Mouse (Mus musculus) hindbrain, embryonic 12.5 days (tissue): Measurements from ENCODE around the gene Chst5. TPM values are rescaled to one million over a fixed set of nuclear protein-coding genes. Genes with fewer than 3 reads are reported as not detected.

Experiments used
- ATAC-seq: fragments of 200-750 bp; cut with Nextera tagmentation; 2 replicates; pipeline ENCODE4 v1.8.0; 2017; ENCODE audit warnings: moderate TSS enrichment; ENCODE audit not compliant: low FRiP score
- H3K27ac ChIP-seq: fragments of 300-500 bp; sonication (generic); 2 replicates; pipeline ENCODE4 v1.5.1; 2016; ENCODE audit warnings: mild to moderate bottlenecking
- H3K27me3 ChIP-seq: fragments of 300-500 bp; sonication (generic); 2 replicates; pipeline ENCODE4 v1.6.1; 2016; ENCODE audit warnings: mild to moderate bottlenecking
- H3K36me3 ChIP-seq: fragments of 300-500 bp; sonication (generic); 2 replicates; pipeline ENCODE4 v1.6.1; 2016; ENCODE audit warnings: mild to moderate bottlenecking
- H3K4me1 ChIP-seq: fragments of 300-500 bp; sonication (generic); 2 replicates; pipeline ENCODE4 v1.6.1; 2016
- H3K4me2 ChIP-seq: fragments of 300-500 bp; sonication (generic); replicated peaks from 2 replicates; pipeline ENCODE4 v1.6.1; 2016; ENCODE audit warnings: mild to moderate bottlenecking
- H3K4me3 ChIP-seq: fragments of 300-500 bp; sonication (generic); 2 replicates; pipeline ENCODE4 v1.5.1; 2016; ENCODE audit warnings: mild to moderate bottlenecking
- H3K9ac ChIP-seq: fragments of 300-500 bp; sonication (generic); 2 replicates; pipeline ENCODE4 v1.6.1; 2016; ENCODE audit warnings: mild to moderate bottlenecking, moderate library complexity
- H3K9me3 ChIP-seq: fragments of 300-500 bp; sonication (generic); replicated peaks from 2 replicates; pipeline ENCODE4 v1.6.1; 2016; ENCODE audit warnings: mild to moderate bottlenecking
- WGBS: fragments of 180-500 bp; shearing (Covaris S2); methylation state at CpG from one replicate; pipeline ENCODE4 v1.1.7; 2016; 5-methylcytosine and 5-hydroxymethylcytosine counted together
- polyA plus RNA-seq: library from polyadenylated mRNA; unstranded; fragments of >200 nt; fragmentation: Nextera tagmentation; extraction: Ambion mirVana; gene quantifications from 2 replicates; pipeline ENCODE4 v1.2.1, GENCODE M21; 2016

Gene Chst5
- polyA plus RNA-seq, 1 experiment from 2014 or later, result 5.1 TPM

- H3K4me2 ChIP-seq, result no peak overlapping the region
- H3K36me3 ChIP-seq, result no peaks in the 10 kb centered on the region
- no peak overlapping the region for H3K27ac ChIP-seq
- no peak for ATAC-seq
- peaks cover 47% of the 10 kb centered on the region for H3K27me3 ChIP-seq
- H3K4me3 ChIP-seq, result no peak overlapping the region
- H3K9me3 ChIP-seq, result no peaks in the 10 kb centered on the region
- H3K9ac ChIP-seq, result no peak overlapping the region
- 53% methylated on average over 7 of the region's 7 CpGs for whole genome bisulfite sequencing
- H3K4me1 ChIP-seq, result peaks cover 8% of the 10 kb centered on the region; the same call in 1 of the 2 replicates
Measured at GRCm38 (mm10) chr8:111888091-111888650, 22.1 kb downstream of the Chst5 start.

- peaks cover 8% of the 10 kb centered on the region; the same call in 1 of the 2 replicates for H3K4me1 ChIP-seq
- no peaks in the 10 kb centered on the region for H3K9me3 ChIP-seq
- no peak overlapping the region for H3K4me3 ChIP-seq
- no peak overlapping the region for H3K4me2 ChIP-seq
- no peak overlapping the region for H3K27ac ChIP-seq
- peaks cover 47% of the 10 kb centered on the region for H3K27me3 ChIP-seq
- H3K36me3 ChIP-seq, result no peaks in the 10 kb centered on the region
- no peak for ATAC-seq
- H3K9ac ChIP-seq, result no peak overlapping the region
- 89% methylated on average over 1 of the region's 1 CpGs for WGBS
Measured at GRCm38 (mm10) chr8:111887479-111887878, 22.8 kb downstream of the Chst5 start.

- Histone ChIP-seq H3K4me2 (no peak overlapping the region), H3K4me3 (no peak overlapping the region), H3K9me3 (no peaks in the 10 kb centered on the region), H3K27ac (no peak overlapping the region), H3K4me1 (no peaks in the 10 kb centered on the region), H3K27me3 (peaks cover 11% of the 10 kb centered on the region), H3K9ac (no peak overlapping the region), H3K36me3 (no peaks in the 10 kb centered on the region)
- 87% methylated on average over 4 of the region's 4 CpGs for WGBS
- no peak for ATAC-seq
Measured at GRCm38 (mm10) chr8:111883615-111884014, 26.6 kb downstream of the Chst5 start.

GRCm38 (mm10) chr8:111881591-111881990, 28.7 kb downstream of the Chst5 start:
- 2% methylated on average over 2 of the region's 2 CpGs for WGBS
- H3K9me3 ChIP-seq, result no peaks in the 10 kb centered on the region
- ATAC-seq, result no peak
- H3K36me3 ChIP-seq, result no peaks in the 10 kb centered on the region
- H3K4me1 ChIP-seq, result no peaks in the 10 kb centered on the region
- no peak overlapping the region for H3K27ac ChIP-seq
- no peak overlapping the region for H3K4me2 ChIP-seq
- no peak overlapping the region for H3K4me3 ChIP-seq
- H3K9ac ChIP-seq, result no peak overlapping the region
- H3K27me3 ChIP-seq, result no peaks in the 10 kb centered on the region

GRCm38 (mm10) chr8:111877711-111878110, 32.5 kb downstream of the Chst5 start:
- H3K4me1 ChIP-seq, result peaks cover 6% of the 10 kb centered on the region
- H3K9ac ChIP-seq, result no peak overlapping the region
- H3K36me3 ChIP-seq, result no peaks in the 10 kb centered on the region
- no peak overlapping the region for H3K4me2 ChIP-seq
- ATAC-seq, result no peak
- no peaks in the 10 kb centered on the region for H3K27me3 ChIP-seq
- WGBS, result 65% methylated on average over 9 of the region's 9 CpGs
- H3K4me3 ChIP-seq, result no peak overlapping the region
- no peaks in the 10 kb centered on the region for H3K9me3 ChIP-seq
- no peak overlapping the region for H3K27ac ChIP-seq

GRCm38 (mm10) chr8:111876355-111876948, 33.8 kb downstream of the Chst5 start, which contains the start of gene Tmem170:
Gene Tmem170 (minus strand): TSS chr8:111876750.
- peaks cover 6% of the 10 kb centered on the region for H3K4me1 ChIP-seq
- peak; percentile 99 for ATAC-seq
- WGBS, result under 1% methylated on average over 52 of the region's 53 CpGs
- H3K36me3 ChIP-seq, result no peaks in the 10 kb centered on the region
- peak within 1 kb of the TSS; percentile 55 for H3K27ac ChIP-seq
- peak within 1 kb of the TSS; percentile 83 for H3K4me2 ChIP-seq
- no peaks in the 10 kb centered on the region for H3K9me3 ChIP-seq
- H3K4me3 ChIP-seq, result peak within 1 kb of the TSS; percentile 78
- peak within 1 kb of the TSS; percentile 69 for H3K9ac ChIP-seq
- H3K27me3 ChIP-seq, result no peaks in the 10 kb centered on the region

- ATAC-seq, result no peak
- Histone ChIP-seq H3K4me2 (peak overlapping the region; percentile 83), H3K9ac (peak overlapping the region; percentile 69), H3K9me3 (no peaks in the 10 kb centered on the region), H3K27ac (no peak overlapping the region), H3K4me1 (peaks cover 6% of the 10 kb centered on the region), H3K36me3 (no peaks in the 10 kb centered on the region), H3K27me3 (no peaks in the 10 kb centered on the region), H3K4me3 (peak overlapping the region; percentile 78)
- WGBS, result 27% methylated on average over 9 of the region's 9 CpGs
Measured at GRCm38 (mm10) chr8:111875758-111876157, 34.5 kb downstream of the Chst5 start.

- Histone ChIP-seq H3K9ac (no peak overlapping the region), H3K4me2 (no peak overlapping the region), H3K36me3 (no peaks in the 10 kb centered on the region; the same call in 1 of the 2 replicates), H3K9me3 (no peaks in the 10 kb centered on the region), H3K4me3 (no peak overlapping the region), H3K27ac (no peak overlapping the region), H3K4me1 (peaks cover 6% of the 10 kb centered on the region), H3K27me3 (no peaks in the 10 kb centered on the region)
- WGBS, result 74% methylated on average over 3 of the region's 3 CpGs
- no peak for ATAC-seq
Measured at GRCm38 (mm10) chr8:111871278-111871677, 39.0 kb downstream of the Chst5 start.

- Histone ChIP-seq H3K4me2 (no peak overlapping the region), H3K4me1 (no peaks in the 10 kb centered on the region), H3K9ac (no peak overlapping the region), H3K27ac (no peak overlapping the region), H3K4me3 (no peak overlapping the region), H3K9me3 (no peaks in the 10 kb centered on the region), H3K36me3 (peaks cover 6% of the 10 kb centered on the region; the same call in 1 of the 2 replicates), H3K27me3 (no peaks in the 10 kb centered on the region)
- ATAC-seq, result no peak
- 79% methylated on average over 3 of the region's 3 CpGs for WGBS
Measured at GRCm38 (mm10) chr8:111870379-111870778, 39.9 kb downstream of the Chst5 start.

- H3K4me2 ChIP-seq, result no peak overlapping the region
- no peak for ATAC-seq
- H3K36me3 ChIP-seq, result peaks cover 6% of the 10 kb centered on the region; the same call in 1 of the 2 replicates
- WGBS, result 58% methylated on average over 2 of the region's 2 CpGs
- H3K27ac ChIP-seq, result no peak overlapping the region
- H3K4me1 ChIP-seq, result no peaks in the 10 kb centered on the region
- H3K4me3 ChIP-seq, result no peak overlapping the region
- no peak overlapping the region for H3K9ac ChIP-seq
- no peaks in the 10 kb centered on the region for H3K9me3 ChIP-seq
- no peaks in the 10 kb centered on the region for H3K27me3 ChIP-seq
Measured at GRCm38 (mm10) chr8:111868664-111869063, 41.6 kb downstream of the Chst5 start.

GRCm38 (mm10) chr8:111865857-111866256, 44.4 kb downstream of the Chst5 start:
- H3K4me2 ChIP-seq, result no peak overlapping the region
- H3K4me1 ChIP-seq, result no peaks in the 10 kb centered on the region
- no peaks in the 10 kb centered on the region for H3K9me3 ChIP-seq
- H3K27ac ChIP-seq, result no peak overlapping the region
- no peak overlapping the region for H3K4me3 ChIP-seq
- peaks cover 6% of the 10 kb centered on the region; the same call in 1 of the 2 replicates for H3K36me3 ChIP-seq
- H3K9ac ChIP-seq, result no peak overlapping the region
- ATAC-seq, result no peak
- WGBS, result 92% methylated on average over 6 of the region's 6 CpGs
- no peaks in the 10 kb centered on the region for H3K27me3 ChIP-seq

GRCm38 (mm10) chr8:111865130-111865852, 45.0 kb downstream of the Chst5 start:
- Histone ChIP-seq H3K36me3 (peaks cover 6% of the 10 kb centered on the region; the same call in 1 of the 2 replicates), H3K27me3 (no peaks in the 10 kb centered on the region), H3K4me3 (no peak overlapping the region), H3K9ac (no peak overlapping the region), H3K9me3 (no peaks in the 10 kb centered on the region), H3K4me1 (no peaks in the 10 kb centered on the region), H3K4me2 (no peak overlapping the region), H3K27ac (no peak overlapping the region)
- 91% methylated on average over 8 of the region's 8 CpGs for WGBS
- ATAC-seq, result no peak
